Mouse (Mus musculus) layer of hippocampus, adult 11-12 months (tissue): ENCODE measurements around the gene Anp32a.

Experiments
- DNase-seq: peaks from one replicate; pipeline ENCODE4 v3.0.0; 2022; ENCODE audit warnings: low spot score

Anp32a gene

GRCm38 (mm10) chr9:62407357-62408146 is 66.5 kb downstream of the Anp32a start:
- no peak for DNase-seq

GRCm38 (mm10) chr9:62418742-62419141 is 77.6 kb downstream of the Anp32a start:
- no peak for DNase-seq

- no peak for DNase-seq
Observed at GRCm38 (mm10) chr9:62420261-62420917, 79.3 kb downstream of the Anp32a start.

GRCm38 (mm10) chr9:62421027-62421426 is 79.9 kb downstream of the Anp32a start:
- peak; percentile 73 for DNase-seq

- no peak for DNase-seq
Observed at GRCm38 (mm10) chr9:62421911-62422310, 80.8 kb downstream of the Anp32a start.

- DNase-seq = no peak
Observed at GRCm38 (mm10) chr9:62422926-62423325, 81.8 kb downstream of the Anp32a start.

- DNase-seq = no peak
Observed at GRCm38 (mm10) chr9:62423871-62424270, 82.8 kb downstream of the Anp32a start.

GRCm38 (mm10) chr9:62425265-62425664 is 84.2 kb downstream of the Anp32a start:
- no peak for DNase-seq

- no peak for DNase-seq
Observed at GRCm38 (mm10) chr9:62426021-62426420, 84.9 kb downstream of the Anp32a start.

GRCm38 (mm10) chr9:62426531-62426930 is 85.4 kb downstream of the Anp32a start:
- DNase-seq = no peak

GRCm38 (mm10) chr9:62427010-62427409 is 85.9 kb downstream of the Anp32a start:
- no peak for DNase-seq
